Mouse (Mus musculus) forebrain, postnatal 0 days (tissue): ENCODE measurements at regions not wholly inside any gene's neighbourhood (a gene's known extent, or its start where the extent isn't known, plus 50 kb on each side); places are given as distances from the start of the nearest gene placed in this dataset.

Experiments
- ATAC-seq: fragments of 200-750 bp; cut with Nextera tagmentation; 2 replicates; pipeline ENCODE4 v1.8.0; 2017; ENCODE audit warnings: mild to moderate bottlenecking, moderate library complexity
- DNase-seq: peaks from one replicate; pipeline ENCODE4 v3.0.0-alpha.2; 2015
- H3K27ac ChIP-seq: fragments of 300-500 bp; sonication (generic); 2 replicates; pipeline ENCODE4 v1.5.1; 2014; ENCODE audit warnings: low read depth, mild to moderate bottlenecking, antibody characterized with exemption, low read length, moderate library complexity, mixed read lengths
- H3K27me3 ChIP-seq: fragments of 300-500 bp; sonication (generic); 2 replicates; pipeline ENCODE4 v1.6.1; 2014; ENCODE audit warnings: mild to moderate bottlenecking, low read length, mixed read lengths; ENCODE audit not compliant: insufficient read depth
- H3K36me3 ChIP-seq: fragments of 300-500 bp; sonication (generic); 2 replicates; pipeline ENCODE4 v1.6.1; 2014; ENCODE audit warnings: mild to moderate bottlenecking, moderate library complexity; ENCODE audit not compliant: insufficient read depth
- H3K4me1 ChIP-seq: fragments of 300-500 bp; sonication (generic); 2 replicates; pipeline ENCODE4 v1.6.1; 2014; ENCODE audit warnings: antibody characterized with exemption; ENCODE audit not compliant: insufficient read depth
- H3K4me2 ChIP-seq: fragments of 300-500 bp; sonication (generic); 2 replicates; pipeline ENCODE4 v1.6.1; 2014; ENCODE audit warnings: low read depth, mild to moderate bottlenecking, moderate library complexity
- H3K4me3 ChIP-seq: fragments of 300-500 bp; sonication (generic); 2 replicates; pipeline ENCODE4 v1.5.1; 2014; ENCODE audit warnings: low read depth, low read length, mixed read lengths
- H3K9ac ChIP-seq: fragments of 300-500 bp; sonication (generic); 2 replicates; pipeline ENCODE4 v1.6.1; 2014; ENCODE audit warnings: mild to moderate bottlenecking
- H3K9me3 ChIP-seq: fragments of 300-500 bp; sonication (generic); 2 replicates; pipeline ENCODE4 v1.6.1; 2016; ENCODE audit warnings: low read length
- CTCF ChIP-seq: sonication (generic); IDR thresholded peaks from 2 replicates; pipeline ENCODE4 v1.5.1; 2016; ENCODE audit warnings: antibody characterized with exemption, control low read depth, low read depth
- WGBS: fragments of 180-500 bp; shearing (Covaris S2); extraction: QIAGEN DNeasy Blood & Tissue Kit; methylation state at CpG from one replicate; pipeline ENCODE4 v1.1.7; 2014; 5-methylcytosine and 5-hydroxymethylcytosine counted together

- no peak overlapping the region for H3K27ac ChIP-seq
- ATAC-seq (no peak), DNase-seq (no peak)
- no peaks in the 10 kb centered on the region for H3K27me3 ChIP-seq
- TF ChIP-seq CTCF, result no peak
- no peak overlapping the region for H3K9ac ChIP-seq
- H3K36me3 ChIP-seq, result no peaks in the 10 kb centered on the region
- H3K4me2 ChIP-seq, result no peak overlapping the region
- WGBS, result 66% methylated on average over 14 of the region's 14 CpGs
- H3K4me1 ChIP-seq, result no peaks in the 10 kb centered on the region
- no peaks in the 10 kb centered on the region for H3K9me3 ChIP-seq
- H3K4me3 ChIP-seq, result no peak overlapping the region
These were observed 54.5 kb upstream of the Cxcl14 start for GRCm38 (mm10) chr13:56350705-56351400.

- H3K4me3 ChIP-seq, result no peak overlapping the region
- H3K27ac ChIP-seq, result no peak overlapping the region
- ATAC-seq (no peak), DNase-seq (no peak)
- no peak overlapping the region for H3K4me2 ChIP-seq
- WGBS, result 73% methylated on average over 5 of the region's 5 CpGs
- no peaks in the 10 kb centered on the region for H3K4me1 ChIP-seq
- H3K9ac ChIP-seq, result no peak overlapping the region
- no peaks in the 10 kb centered on the region for H3K9me3 ChIP-seq
- H3K36me3 ChIP-seq, result no peaks in the 10 kb centered on the region
- no peak for TF ChIP-seq CTCF
- H3K27me3 ChIP-seq, result no peaks in the 10 kb centered on the region
These were observed 55.0 kb upstream of the Cxcl14 start for GRCm38 (mm10) chr13:56351401-56351735.

DNA sequence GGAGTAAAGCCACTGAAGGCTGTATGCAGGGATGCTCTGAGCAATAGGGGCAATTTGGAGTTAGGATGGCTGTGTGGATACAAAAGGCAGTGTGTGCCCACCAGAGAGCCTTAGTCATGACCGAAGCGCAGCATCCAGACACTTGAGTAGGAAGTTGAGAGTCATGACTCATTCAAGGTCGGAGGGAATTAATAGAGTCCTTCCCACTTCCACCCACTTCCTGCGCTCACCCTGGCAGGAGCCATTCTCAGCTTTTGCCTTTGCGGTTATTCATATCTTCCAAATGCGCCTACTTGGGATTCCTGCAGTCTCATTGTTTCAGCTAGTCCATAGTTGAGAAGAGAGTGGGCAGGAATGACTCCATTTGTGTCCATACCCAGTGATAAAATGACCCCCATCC lies 56.1 kb upstream of the Cxcl14 start:
- Histone ChIP-seq H3K9ac (no peak overlapping the region), H3K4me2 (no peak overlapping the region), H3K9me3 (no peaks in the 10 kb centered on the region), H3K36me3 (no peaks in the 10 kb centered on the region), H3K27ac (no peak overlapping the region), H3K27me3 (no peaks in the 10 kb centered on the region), H3K4me1 (no peaks in the 10 kb centered on the region), H3K4me3 (no peak overlapping the region)
- WGBS, result 92% methylated on average over 6 of the region's 6 CpGs
- no peak for DNase-seq
- ATAC-seq, result no peak
- TF ChIP-seq CTCF, result no peak

DNA sequence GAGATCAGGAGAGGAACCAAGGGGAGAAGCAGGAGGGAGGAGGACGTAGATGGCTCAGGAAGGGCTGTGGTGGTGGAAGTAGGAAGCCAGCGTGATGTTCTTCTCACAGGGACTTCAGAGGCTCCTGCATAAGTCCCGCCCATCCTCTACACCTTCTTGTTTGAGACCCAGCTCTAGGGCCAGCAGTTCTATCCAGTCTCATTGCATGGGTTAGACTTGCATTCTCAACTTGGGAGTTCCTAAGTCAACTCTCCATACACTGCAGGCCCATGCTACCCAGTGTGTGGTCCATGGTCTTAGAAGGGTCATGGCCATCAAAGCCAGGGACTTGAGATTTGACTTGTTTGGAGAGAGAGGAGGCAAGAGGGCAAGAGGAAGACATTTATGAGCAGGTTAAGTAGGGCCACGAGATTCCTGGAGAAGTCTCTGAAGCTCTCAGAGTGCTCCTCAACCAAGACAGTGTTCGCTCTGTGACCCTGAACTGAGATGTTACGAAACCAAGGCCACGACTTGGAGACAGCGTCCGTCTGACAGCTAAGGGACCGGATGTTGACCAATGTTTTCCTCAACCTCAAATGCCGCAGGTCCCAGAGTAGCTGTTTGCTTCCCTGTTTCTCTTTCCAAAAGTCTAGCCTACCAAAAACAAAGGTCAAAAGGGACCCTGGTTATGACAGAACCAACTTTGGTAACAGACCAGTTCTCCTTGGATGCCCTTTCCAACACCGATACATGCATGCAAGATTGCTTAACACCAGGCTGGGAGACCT lies 56.7 kb upstream of the Cxcl14 start:
- H3K4me2 ChIP-seq, result no peak overlapping the region
- WGBS, result 95% methylated on average over 12 of the region's 12 CpGs
- no peak for ATAC-seq
- no peak overlapping the region for H3K27ac ChIP-seq
- H3K4me1 ChIP-seq, result no peaks in the 10 kb centered on the region
- DNase-seq, result no peak
- no peak for TF ChIP-seq CTCF
- H3K27me3 ChIP-seq, result no peaks in the 10 kb centered on the region
- H3K4me3 ChIP-seq, result no peak overlapping the region
- no peaks in the 10 kb centered on the region for H3K9me3 ChIP-seq
- H3K9ac ChIP-seq, result no peak overlapping the region
- no peaks in the 10 kb centered on the region for H3K36me3 ChIP-seq

- H3K9me3 ChIP-seq, result no peaks in the 10 kb centered on the region
- no peak overlapping the region for H3K27ac ChIP-seq
- DNase-seq, result no peak
- no peak overlapping the region for H3K4me2 ChIP-seq
- no peaks in the 10 kb centered on the region for H3K4me1 ChIP-seq
- H3K4me3 ChIP-seq, result no peak overlapping the region
- WGBS, result 93% methylated on average over 11 of the region's 11 CpGs
- no peaks in the 10 kb centered on the region for H3K36me3 ChIP-seq
- no peaks in the 10 kb centered on the region for H3K27me3 ChIP-seq
- TF ChIP-seq CTCF, result no peak
- ATAC-seq, result no peak
- no peak overlapping the region for H3K9ac ChIP-seq
These were observed 57.6 kb upstream of the Cxcl14 start for GRCm38 (mm10) chr13:56353921-56354320.

DNA sequence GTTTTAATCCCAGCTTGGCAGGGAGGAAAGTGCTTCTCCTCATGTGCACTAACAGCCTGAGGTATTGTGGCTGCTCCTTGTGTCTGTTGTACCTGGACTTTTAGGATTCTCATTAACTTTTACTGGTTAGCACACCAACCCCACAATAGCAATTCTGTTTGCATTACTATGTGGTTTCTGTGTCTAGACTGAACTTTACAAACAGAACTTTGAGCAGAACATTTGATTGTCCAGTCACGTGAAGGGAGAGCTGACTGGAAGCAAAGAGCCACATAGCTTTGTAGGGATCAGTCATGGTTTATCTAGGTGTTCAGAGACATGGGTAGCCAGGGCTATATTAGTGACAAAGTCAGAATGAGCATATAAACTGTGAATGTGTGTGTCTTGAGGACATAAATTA lies 58.3 kb upstream of the Cxcl14 start:
- no peak overlapping the region for H3K4me3 ChIP-seq
- no peaks in the 10 kb centered on the region for H3K27me3 ChIP-seq
- H3K27ac ChIP-seq, result no peak overlapping the region
- no peak overlapping the region for H3K4me2 ChIP-seq
- ATAC-seq (no peak), DNase-seq (no peak)
- no peak overlapping the region for H3K9ac ChIP-seq
- no peaks in the 10 kb centered on the region for H3K9me3 ChIP-seq
- no peaks in the 10 kb centered on the region for H3K36me3 ChIP-seq
- WGBS, result 87% methylated on average over 1 of the region's 1 CpGs
- H3K4me1 ChIP-seq, result no peaks in the 10 kb centered on the region
- no peak for TF ChIP-seq CTCF

DNA sequence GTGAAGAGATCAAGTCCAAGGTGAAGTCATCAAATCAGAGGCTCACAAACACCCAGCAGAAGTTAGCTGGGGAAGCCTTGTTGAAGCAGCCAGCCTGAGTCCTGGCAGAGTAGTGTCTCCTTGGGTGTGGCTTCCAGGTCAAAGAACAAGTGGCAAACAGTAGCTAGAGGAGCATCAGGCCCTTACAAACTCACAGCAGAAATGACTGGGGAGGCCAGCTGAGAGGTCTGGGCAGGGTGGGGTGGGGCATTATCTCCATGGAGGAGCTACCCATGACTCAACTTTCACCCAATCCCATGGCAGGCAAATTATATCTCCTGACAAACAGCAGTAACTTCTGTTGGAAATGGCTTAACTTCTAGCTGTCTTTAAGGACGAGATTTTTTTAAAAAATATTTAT lies 60.6 kb upstream of the Cxcl14 start:
- DNase-seq (no peak), ATAC-seq (no peak)
- Histone ChIP-seq H3K9ac (no peak overlapping the region), H3K9me3 (no peaks in the 10 kb centered on the region), H3K4me1 (no peaks in the 10 kb centered on the region), H3K36me3 (no peaks in the 10 kb centered on the region), H3K27ac (no peak overlapping the region), H3K4me3 (no peak overlapping the region), H3K27me3 (no peaks in the 10 kb centered on the region), H3K4me2 (no peak overlapping the region)
- WGBS, result 47% methylated on average over 1 of the region's 1 CpGs
- TF ChIP-seq CTCF, result no peak
